Mouse (Mus musculus) liver, postnatal 0 days (tissue): ENCODE results near the gene Aebp1. TPM values are rescaled to one million over a fixed set of nuclear protein-coding genes. Genes with fewer than 3 reads are reported as not detected.
"Not testable (repeated sequence)": the region's sequence is repeated elsewhere in the genome, so short reads cannot be mapped to it uniquely, and the experiment has no call there.

Experiments used
- ATAC-seq: fragments of 200-750 bp; cut with Nextera tagmentation; 2 replicates; pipeline ENCODE4 v1.8.0; 2017; ENCODE audit warnings: mild to moderate bottlenecking, moderate library complexity
- DNase-seq: peaks from one replicate; pipeline ENCODE4 v3.0.0-alpha.2; 2016
- H3K27ac ChIP-seq: fragments of 300-500 bp; sonication (generic); 2 replicates; pipeline ENCODE4 v1.5.1; 2014; ENCODE audit warnings: antibody characterized with exemption, moderate library complexity, mild to moderate bottlenecking, low read depth
- H3K27me3 ChIP-seq: fragments of 300-500 bp; sonication (generic); 2 replicates; pipeline ENCODE4 v1.6.1; 2014; ENCODE audit warnings: low read length, control low read depth, mixed read lengths; ENCODE audit not compliant: insufficient read depth
- H3K36me3 ChIP-seq: fragments of 300-500 bp; sonication (generic); replicated peaks from 2 replicates; pipeline ENCODE4 v1.6.1; 2014; ENCODE audit warnings: mild to moderate bottlenecking, control low read depth, low read length, moderate library complexity, mixed read lengths; ENCODE audit not compliant: insufficient read depth
- H3K4me1 ChIP-seq: fragments of 300-500 bp; sonication (generic); 2 replicates; pipeline ENCODE4 v1.6.1; 2014; ENCODE audit warnings: antibody characterized with exemption, mild to moderate bottlenecking, control low read depth; ENCODE audit not compliant: insufficient read depth
- H3K4me2 ChIP-seq: fragments of 300-500 bp; sonication (generic); 2 replicates; pipeline ENCODE4 v1.6.1; 2014; ENCODE audit warnings: low read depth, mild to moderate bottlenecking, low read length, moderate library complexity, mixed read lengths
- H3K4me3 ChIP-seq: fragments of 300-500 bp; sonication (generic); 2 replicates; pipeline ENCODE4 v1.5.1; 2014; ENCODE audit warnings: low read depth, low read length
- H3K9ac ChIP-seq: fragments of 300-500 bp; sonication (generic); replicated peaks from 2 replicates; pipeline ENCODE4 v1.6.1; 2014; ENCODE audit warnings: mild to moderate bottlenecking, moderate library complexity
- H3K9me3 ChIP-seq: fragments of 300-500 bp; sonication (generic); 2 replicates; pipeline ENCODE4 v1.6.1; 2016; ENCODE audit warnings: mild to moderate bottlenecking, control low read depth, low read length, mixed read lengths
- CTCF ChIP-seq: sonication (generic); IDR thresholded peaks from 2 replicates; pipeline ENCODE4 v1.5.1; 2016; ENCODE audit warnings: antibody characterized with exemption, low read depth
- EP300 ChIP-seq: IDR thresholded peaks from 2 replicates; pipeline ENCODE4 v1.6.1; 2016; ENCODE audit warnings: antibody characterized with exemption, low read depth, mild to moderate bottlenecking
- WGBS: fragments of 180-500 bp; shearing (Covaris S2); extraction: QIAGEN DNeasy Blood & Tissue Kit; methylation state at CpG from one replicate; pipeline ENCODE4 v1.1.7; 2014; ENCODE audit not compliant: insufficient replicate concordance; 5-methylcytosine and 5-hydroxymethylcytosine counted together
- polyA plus RNA-seq: library from polyadenylated mRNA; unstranded; fragments of >200 nt; fragmentation: Nextera tagmentation; extraction: Ambion mirVana; gene quantifications from 2 replicates; pipeline ENCODE4 v1.2.1, GENCODE M21; 2015

Gene Aebp1
- polyA plus RNA-seq, 1 experiment from 2014 or later, result 3.1 TPM

GRCm38 (mm10) chr11:5879905-5880304 is 18.2 kb downstream of the Aebp1 start:
- H3K27me3 ChIP-seq, result no peaks in the 10 kb centered on the region
- H3K27ac ChIP-seq, result no peak overlapping the region
- H3K4me1 ChIP-seq, result peaks cover 15% of the 10 kb centered on the region
- no peaks in the 10 kb centered on the region for H3K9me3 ChIP-seq
- DNase-seq, result peak; percentile 72
- 0 out of 2 replicates have a peak, but pooled peaks cover under 1% of the 10 kb centered on the region for H3K36me3 ChIP-seq
- H3K4me2 ChIP-seq, result no peak overlapping the region
- 69% methylated on average over 5 of the region's 5 CpGs for WGBS
- no peak overlapping the region for H3K9ac ChIP-seq
- TF ChIP-seq CTCF (peak; percentile 85), EP300 (no peak)
- no peak overlapping the region for H3K4me3 ChIP-seq
- no peak for ATAC-seq

GRCm38 (mm10) chr11:5882518-5882917 is 20.8 kb downstream of the Aebp1 start:
- WGBS, result 29% methylated on average over 8 of the region's 8 CpGs
- ATAC-seq, result no peak
- Histone ChIP-seq H3K9ac (no peak overlapping the region), H3K4me2 (no peak overlapping the region), H3K27me3 (no peaks in the 10 kb centered on the region), H3K4me3 (no peak overlapping the region), H3K4me1 (peaks cover 7% of the 10 kb centered on the region), H3K36me3 (no peaks in the 10 kb centered on the region), H3K27ac (no peak overlapping the region), H3K9me3 (no peaks in the 10 kb centered on the region)
- no peak for DNase-seq
- no peak for TF ChIP-seq EP300
- no peak for TF ChIP-seq CTCF

GRCm38 (mm10) chr11:5886187-5886586 is 24.4 kb downstream of the Aebp1 start:
- Histone ChIP-seq H3K9me3 (no peaks in the 10 kb centered on the region), H3K27me3 (no peaks in the 10 kb centered on the region), H3K4me2 (no peak overlapping the region), H3K27ac (no peak overlapping the region), H3K9ac (no peak overlapping the region), H3K4me3 (no peak overlapping the region), H3K36me3 (no peaks in the 10 kb centered on the region), H3K4me1 (no peaks in the 10 kb centered on the region)
- WGBS, result 16% methylated on average over 9 of the region's 9 CpGs
- no peak for TF ChIP-seq EP300
- TF ChIP-seq CTCF, result peak; percentile 90
- no peak for ATAC-seq
- peak; percentile 72 for DNase-seq

GRCm38 (mm10) chr11:5887250-5887649 is 25.5 kb downstream of the Aebp1 start:
- ATAC-seq (no peak), DNase-seq (no peak)
- Histone ChIP-seq H3K4me3 (no peak overlapping the region), H3K27ac (no peak overlapping the region), H3K4me1 (no peaks in the 10 kb centered on the region), H3K4me2 (no peak overlapping the region), H3K27me3 (no peaks in the 10 kb centered on the region), H3K36me3 (no peaks in the 10 kb centered on the region), H3K9ac (no peak overlapping the region), H3K9me3 (no peaks in the 10 kb centered on the region)
- TF ChIP-seq CTCF (no peak), EP300 (no peak)
- whole genome bisulfite sequencing, result 65% methylated on average over 5 of the region's 5 CpGs

GRCm38 (mm10) chr11:5888563-5888962 is 26.8 kb downstream of the Aebp1 start:
- H3K27ac ChIP-seq, H3K27me3 ChIP-seq, ATAC-seq, H3K4me3 ChIP-seq, H3K4me1 ChIP-seq, H3K36me3 ChIP-seq, DNase-seq, H3K9me3 ChIP-seq, H3K4me2 ChIP-seq, H3K9ac ChIP-seq: not testable (repeated sequence)
- 69% methylated on average over 5 of the region's 5 CpGs for WGBS

GRCm38 (mm10) chr11:5892151-5892591 is 30.4 kb downstream of the Aebp1 start:
- Histone ChIP-seq H3K9ac (no peak overlapping the region), H3K4me1 (0 out of 2 replicates have a peak, but pooled peaks cover 2% of the 10 kb centered on the region), H3K27me3 (peaks cover 4% of the 10 kb centered on the region), H3K4me2 (no peak overlapping the region), H3K36me3 (no peaks in the 10 kb centered on the region), H3K27ac (no peak overlapping the region), H3K9me3 (no peaks in the 10 kb centered on the region), H3K4me3 (no peak overlapping the region)
- DNase-seq (no peak), ATAC-seq (no peak; the same call in 1 of the 2 replicates)
- TF ChIP-seq CTCF, result no peak
- TF ChIP-seq EP300, result no peak
- 41% methylated on average over 8 of the region's 8 CpGs for WGBS

- peaks cover 12% of the 10 kb centered on the region for H3K27me3 ChIP-seq
- no peaks in the 10 kb centered on the region for H3K36me3 ChIP-seq
- TF ChIP-seq EP300, result no peak
- TF ChIP-seq CTCF, result no peak
- no peak overlapping the region for H3K27ac ChIP-seq
- no peak overlapping the region for H3K4me3 ChIP-seq
- no peak for DNase-seq
- H3K9me3 ChIP-seq, result no peaks in the 10 kb centered on the region
- no peak overlapping the region for H3K9ac ChIP-seq
- no peak overlapping the region for H3K4me2 ChIP-seq
- peaks cover 4% of the 10 kb centered on the region; the same call in 1 of the 2 replicates for H3K4me1 ChIP-seq
- WGBS, result 53% methylated on average over 4 of the region's 4 CpGs
- ATAC-seq, result no peak
Observed at GRCm38 (mm10) chr11:5892810-5893368, 31.1 kb downstream of the Aebp1 start.
